Mouse (Mus musculus) ES-E14 (cell line): ENCODE data around the gene Sgsm2.

Experiments
- HCFC1 ChIP-seq: IDR thresholded peaks from 2 replicates; pipeline ENCODE4 v1.6.1; 2012; ENCODE audit warnings: low read length, inconsistent platforms, borderline replicate concordance; ENCODE audit not compliant: insufficient read depth
- MAFK ChIP-seq: IDR thresholded peaks from 2 replicates; pipeline ENCODE4 v1.6.1; 2014; ENCODE audit warnings: mild to moderate bottlenecking, low read depth, low read length, inconsistent platforms; ENCODE audit not compliant: insufficient read depth
- ZC3H11A ChIP-seq: IDR thresholded peaks from 2 replicates; pipeline ENCODE4 v1.6.1; 2012; ENCODE audit warnings: low read depth, mild to moderate bottlenecking, inconsistent platforms, low read length, borderline replicate concordance
- ZNF384 ChIP-seq: IDR thresholded peaks from 2 replicates; pipeline ENCODE4 v1.6.1; 2012; ENCODE audit warnings: low read depth, low read length, inconsistent platforms

GRCm38 (mm10) chr11:74837694-74838431 is 59.0 kb downstream of the Sgsm2 start:
- TF ChIP-seq HCFC1 = no peak
- TF ChIP-seq ZNF384 = no peak
- TF ChIP-seq ZC3H11A = no peak
- no peak for TF ChIP-seq MAFK
